ENCODE assay signal across 9 mouse cellular contexts in the genomic region with DNA sequence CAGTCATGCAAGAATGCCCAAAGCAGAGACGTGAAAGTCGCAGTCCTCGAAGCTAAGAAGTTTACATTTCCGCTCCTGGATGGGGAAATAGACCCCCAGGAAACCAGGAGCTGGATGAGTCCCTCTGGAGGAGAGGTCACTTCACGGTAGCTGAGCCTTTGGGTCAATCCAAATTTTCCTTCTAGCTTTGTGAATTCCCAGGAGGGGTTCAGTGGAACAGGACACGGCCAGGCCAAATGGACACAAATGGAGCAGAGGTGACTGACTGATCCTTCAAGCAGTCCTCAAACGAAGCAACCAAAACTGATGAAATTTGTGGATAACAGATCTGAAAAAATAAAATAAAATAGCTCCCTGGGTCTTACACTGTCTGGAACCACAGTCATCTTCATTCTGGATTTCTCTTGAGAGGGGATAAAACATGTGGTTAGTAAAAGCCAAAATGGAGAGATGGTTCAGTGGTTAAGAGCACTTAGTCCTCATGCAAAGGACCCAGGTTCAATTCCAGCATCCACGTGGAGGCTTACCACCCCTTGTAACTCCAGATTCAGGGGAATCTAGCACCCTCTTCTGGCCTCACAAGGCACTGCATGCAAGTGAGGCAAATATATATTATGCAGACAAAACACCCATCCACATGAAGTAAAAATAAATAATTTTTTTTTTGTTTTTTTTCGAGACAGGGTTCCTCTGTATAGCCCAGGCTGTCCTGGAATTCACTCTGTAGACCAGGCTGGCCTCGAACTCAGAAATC. TPM values are rescaled to one million over a fixed set of nuclear protein-coding genes. Genes with fewer than 3 reads are reported as not detected.
A peak's percentile ranks its signal among the peaks of the same experiment; 100 is the strongest.
DNase-seq lines count a peak whose midpoint lies in the region; ATAC-seq and TF ChIP-seq lines count a peak whose summit lies in the region.
"Had no signal": no experiment of that assay in that cellular context is flagged by ENCODE, and none has a peak within 500 bp of the region (broad histone marks: within the 10 kb centered on the region; RNA-seq: fewer than 3 reads in every experiment).

No protein-coding gene starts in this region.

- no peak overlapping the region for H3K9ac ChIP-seq in intestine, postnatal 0 days (ENCODE audit: low read depth, low read length)
- no peak overlapping the region for H3K9ac ChIP-seq in intestine, embryonic 16.5 days (ENCODE audit: low read depth, low read length)
- no peak overlapping the region for H3K9ac ChIP-seq in liver, postnatal 0 days (replicated peaks)
- no peak overlapping the region for H3K9ac ChIP-seq in forebrain, embryonic 16.5 days (replicated peaks; ENCODE audit: low read depth, low read length)

- ATAC-seq in intestine, postnatal 0 days, result no peak
- ATAC-seq in intestine, embryonic 16.5 days, result no peak
- ATAC-seq in liver, postnatal 0 days, result no peak
- ATAC-seq in forebrain, embryonic 16.5 days, result no peak

- no peak overlapping the region for H3K27ac ChIP-seq in intestine, postnatal 0 days (ENCODE audit: low read depth, low read length)
- H3K27ac ChIP-seq in intestine, embryonic 16.5 days (ENCODE audit: low read length), result no peak overlapping the region
- no peak overlapping the region for H3K27ac ChIP-seq in bone marrow, adult 2 months (ENCODE audit: control insufficient read depth, insufficient read depth, low read depth, low read length, poor library complexity)
- no peak overlapping the region for H3K27ac ChIP-seq in liver, postnatal 0 days (ENCODE audit: low read depth)
- no peak overlapping the region for H3K27ac ChIP-seq in forebrain, embryonic 16.5 days (ENCODE audit: low read length)

- DNase-seq in ES-CJ7 (ENCODE audit: low read depth, low spot score), result peak; percentile 82
- DNase-seq in liver, postnatal 0 days, result peak; percentile 65
- DNase-seq in splenic B cell, adult 2 months (ENCODE audit: low read depth, low spot score), result peak; percentile 71
- DNase-seq in layer of hippocampus, postnatal 36 days, result no peak

- TF ChIP-seq CTCF in intestine, postnatal 0 days (IDR thresholded peaks at IDR 0.05; ENCODE audit: low read depth), result peak; percentile 78
- peak; percentile 57 for TF ChIP-seq CTCF in bone marrow, adult 2 months (IDR thresholded peaks at IDR 0.05; ENCODE audit: control insufficient read depth, insufficient read depth, low read length)
- peak; percentile 84 for TF ChIP-seq CTCF in liver, postnatal 0 days (IDR thresholded peaks at IDR 0.05; ENCODE audit: low read depth)

- no peak overlapping the region for H3K4me3 ChIP-seq in intestine, postnatal 0 days (ENCODE audit: low read depth, low read length)
- no peak overlapping the region for H3K4me3 ChIP-seq in intestine, embryonic 16.5 days (ENCODE audit: low read length)
- no peak overlapping the region for H3K4me3 ChIP-seq in bone marrow, adult 2 months (replicated peaks; ENCODE audit: control insufficient read depth, low read depth, low read length)
- H3K4me3 ChIP-seq in liver, postnatal 0 days (ENCODE audit: low read depth, low read length), result no peak overlapping the region
- H3K4me3 ChIP-seq in forebrain, embryonic 16.5 days (replicated peaks; ENCODE audit: low read length), result no peak overlapping the region
- H3K4me3 ChIP-seq: erythroblast, embryonic 14.5 days had no signal

- no peak overlapping the region for H3K4me2 ChIP-seq in intestine, postnatal 0 days (replicated peaks; ENCODE audit: low read depth)
- H3K4me2 ChIP-seq in intestine, embryonic 16.5 days (ENCODE audit: low read depth, low read length), result no peak overlapping the region
- H3K4me2 ChIP-seq in liver, postnatal 0 days (ENCODE audit: low read depth, low read length), result no peak overlapping the region
- no peak overlapping the region for H3K4me2 ChIP-seq in forebrain, embryonic 16.5 days (ENCODE audit: low read length)

- whole genome bisulfite sequencing in intestine, postnatal 0 days, result 66% methylated on average over 10 of the region's 10 CpGs
- 66% methylated on average over 10 of the region's 10 CpGs for WGBS in intestine, embryonic 16.5 days
- WGBS in bone marrow, adult 2 months, result 70% methylated on average over 10 of the region's 10 CpGs
- 69% methylated on average over 10 of the region's 10 CpGs for WGBS in liver, postnatal 0 days (ENCODE audit: insufficient replicate concordance)
- 65% methylated on average over 10 of the region's 10 CpGs for WGBS in forebrain, embryonic 16.5 days

- H3K27me3 ChIP-seq in intestine, postnatal 0 days (replicated peaks; ENCODE audit: control insufficient read depth, insufficient read depth, low read length), result no peaks in the 10 kb centered on the region
- no peaks in the 10 kb centered on the region for H3K27me3 ChIP-seq in intestine, embryonic 16.5 days (replicated peaks; ENCODE audit: control insufficient read depth, insufficient read depth, low read length)
- H3K27me3 ChIP-seq in liver, postnatal 0 days (ENCODE audit: insufficient read depth, low read length), result no peaks in the 10 kb centered on the region
- H3K27me3 ChIP-seq in splenic B cell, adult 2 months (ENCODE audit: control insufficient read depth, insufficient read depth, low read length, poor library complexity, severe bottlenecking), result no peaks in the 10 kb centered on the region
- no peaks in the 10 kb centered on the region for H3K27me3 ChIP-seq in forebrain, embryonic 16.5 days (replicated peaks; ENCODE audit: control insufficient read depth, insufficient read depth, low read length)

- H3K4me1 ChIP-seq in intestine, postnatal 0 days (replicated peaks; ENCODE audit: control insufficient read depth, insufficient read depth, low read length), result no peaks in the 10 kb centered on the region
- H3K4me1 ChIP-seq in intestine, embryonic 16.5 days (ENCODE audit: control insufficient read depth, insufficient read depth, low read length), result no peaks in the 10 kb centered on the region
- H3K4me1 ChIP-seq in bone marrow, adult 2 months (ENCODE audit: control insufficient read depth, insufficient read depth, low read length), result no peaks in the 10 kb centered on the region
- peaks cover 8% of the 10 kb centered on the region for H3K4me1 ChIP-seq in liver, postnatal 0 days (ENCODE audit: insufficient read depth)
- H3K4me1 ChIP-seq in forebrain, embryonic 16.5 days (replicated peaks; ENCODE audit: control insufficient read depth, insufficient read depth, low read length), result no peaks in the 10 kb centered on the region

- no peaks in the 10 kb centered on the region for H3K9me3 ChIP-seq in intestine, postnatal 0 days (ENCODE audit: control insufficient read depth)
- no peaks in the 10 kb centered on the region for H3K9me3 ChIP-seq in intestine, embryonic 16.5 days (ENCODE audit: control insufficient read depth, low read length)
- no peaks in the 10 kb centered on the region for H3K9me3 ChIP-seq in liver, postnatal 0 days (ENCODE audit: low read length)
- no peaks in the 10 kb centered on the region for H3K9me3 ChIP-seq in forebrain, embryonic 16.5 days (ENCODE audit: control insufficient read depth, low read length)

- H3K36me3 ChIP-seq in intestine, postnatal 0 days (ENCODE audit: control insufficient read depth, insufficient read depth), result no peaks in the 10 kb centered on the region
- no peaks in the 10 kb centered on the region for H3K36me3 ChIP-seq in intestine, embryonic 16.5 days (ENCODE audit: control insufficient read depth, insufficient read depth, low read length)
- no peaks in the 10 kb centered on the region for H3K36me3 ChIP-seq in liver, postnatal 0 days (replicated peaks; ENCODE audit: insufficient read depth, low read length)
- H3K36me3 ChIP-seq in splenic B cell, adult 2 months (ENCODE audit: control insufficient read depth, insufficient read depth, low read length, poor library complexity, severe bottlenecking), result no peaks in the 10 kb centered on the region
- H3K36me3 ChIP-seq in forebrain, embryonic 16.5 days (ENCODE audit: control insufficient read depth, insufficient read depth), result no peaks in the 10 kb centered on the region

- TF ChIP-seq POLR2A in bone marrow, adult 2 months (IDR thresholded peaks at IDR 0.05; ENCODE audit: borderline replicate concordance, control insufficient read depth, low read depth, low read length), result no peak

- TF ChIP-seq EP300 in liver, postnatal 0 days (IDR thresholded peaks at IDR 0.05; ENCODE audit: low read depth), result no peak

RNA-seq across cellular contexts. Expression of gene Nicn1, which starts 11.4 kb away (rescaled TPM):
- 12.4 and 15.6 TPM in 2 replicates for polyA plus RNA-seq in intestine, postnatal 0 days (2015; fragmentation: Nextera tagmentation; extraction: Ambion mirVana)
- 24.6 and 29.1 TPM in 2 replicates for polyA plus RNA-seq in intestine, embryonic 16.5 days (2015; fragmentation: Nextera tagmentation; extraction: Ambion mirVana)
- polyA plus RNA-seq in bone marrow, adult 2 months (2011; ENCODE audit: insufficient read depth, insufficient read length, low replicate concordance, missing spikeins), result 2.3 TPM in 2 replicates
- polyA plus RNA-seq in liver, postnatal 0 days (2015; fragmentation: Nextera tagmentation; extraction: Ambion mirVana), result 7.7 and 9.5 TPM in 2 replicates
- 100 to 1,000 TPM in 1 of 2 experiments, 10 to 100 TPM in 1; 96.7 to 118 TPM for total RNA-seq in layer of hippocampus, postnatal 36 days (2021)
- polyA plus RNA-seq in forebrain, embryonic 16.5 days (2015; fragmentation: Nextera tagmentation; extraction: Ambion mirVana), result 139 and 158 TPM in 2 replicates
- polyA plus RNA-seq: erythroblast, embryonic 14.5 days had no signal

RNA-seq across cellular contexts. Expression of gene Dag1, which starts 15.1 kb away (rescaled TPM):
- 42.9 and 44.6 TPM in 2 replicates for polyA plus RNA-seq in intestine, postnatal 0 days (2015; fragmentation: Nextera tagmentation; extraction: Ambion mirVana)
- polyA plus RNA-seq in intestine, embryonic 16.5 days (2015; fragmentation: Nextera tagmentation; extraction: Ambion mirVana), result 67.9 and 76.8 TPM in 2 replicates
- polyA plus RNA-seq in bone marrow, adult 2 months (2011; ENCODE audit: insufficient read depth, insufficient read length, low replicate concordance, missing spikeins), result 2.6 and 2.7 TPM in 2 replicates
- 20.0 and 20.8 TPM in 2 replicates for polyA plus RNA-seq in liver, postnatal 0 days (2015; fragmentation: Nextera tagmentation; extraction: Ambion mirVana)
- 10 to 100 TPM; 77.8 to 82.4 TPM for total RNA-seq in layer of hippocampus, postnatal 36 days (2021)
- 56.3 and 57.9 TPM in 2 replicates for polyA plus RNA-seq in forebrain, embryonic 16.5 days (2015; fragmentation: Nextera tagmentation; extraction: Ambion mirVana)

RNA-seq across cellular contexts. Expression of gene Amt, which starts 17.8 kb away (rescaled TPM):
- polyA plus RNA-seq in intestine, postnatal 0 days (2015; fragmentation: Nextera tagmentation; extraction: Ambion mirVana), result 4.5 and 4.8 TPM in 2 replicates
- polyA plus RNA-seq in intestine, embryonic 16.5 days (2015; fragmentation: Nextera tagmentation; extraction: Ambion mirVana), result 15.5 TPM in 2 replicates
- polyA plus RNA-seq in bone marrow, adult 2 months (2011; ENCODE audit: insufficient read depth, insufficient read length, low replicate concordance, missing spikeins), result 1.7 and 15.2 TPM in 2 replicates
- 10.9 and 13.5 TPM in 2 replicates for polyA plus RNA-seq in liver, postnatal 0 days (2015; fragmentation: Nextera tagmentation; extraction: Ambion mirVana)
- total RNA-seq in layer of hippocampus, postnatal 36 days (2021), result 10 to 100 TPM; 34.9 to 36.2 TPM
- 22.3 and 23.8 TPM in 2 replicates for polyA plus RNA-seq in forebrain, embryonic 16.5 days (2015; fragmentation: Nextera tagmentation; extraction: Ambion mirVana)
- polyA plus RNA-seq: erythroblast, embryonic 14.5 days had no signal

RNA-seq across cellular contexts. Expression of gene Rhoa, which starts 27.1 kb away (rescaled TPM):
- 313 and 315 TPM in 2 replicates for polyA plus RNA-seq in intestine, postnatal 0 days (2015; fragmentation: Nextera tagmentation; extraction: Ambion mirVana)
- 425 and 427 TPM in 2 replicates for polyA plus RNA-seq in intestine, embryonic 16.5 days (2015; fragmentation: Nextera tagmentation; extraction: Ambion mirVana)
- polyA plus RNA-seq in bone marrow, adult 2 months (2011; ENCODE audit: insufficient read depth, insufficient read length, low replicate concordance, missing spikeins), result 138 and 223 TPM in 2 replicates
- 163 and 165 TPM in 2 replicates for polyA plus RNA-seq in liver, postnatal 0 days (2015; fragmentation: Nextera tagmentation; extraction: Ambion mirVana)
- total RNA-seq in layer of hippocampus, postnatal 36 days (2021), result 100 to 1,000 TPM; 169 to 173 TPM
- 282 and 351 TPM in 2 replicates for polyA plus RNA-seq in forebrain, embryonic 16.5 days (2015; fragmentation: Nextera tagmentation; extraction: Ambion mirVana)

RNA-seq across cellular contexts. Expression of gene Tcta, which starts 27.1 kb away (rescaled TPM):
- 48.6 and 50.4 TPM in 2 replicates for polyA plus RNA-seq in intestine, postnatal 0 days (2015; fragmentation: Nextera tagmentation; extraction: Ambion mirVana)
- 40.9 and 45.1 TPM in 2 replicates for polyA plus RNA-seq in intestine, embryonic 16.5 days (2015; fragmentation: Nextera tagmentation; extraction: Ambion mirVana)
- 5.6 and 13.2 TPM in 2 replicates for polyA plus RNA-seq in bone marrow, adult 2 months (2011; ENCODE audit: insufficient read depth, insufficient read length, low replicate concordance, missing spikeins)
- polyA plus RNA-seq in liver, postnatal 0 days (2015; fragmentation: Nextera tagmentation; extraction: Ambion mirVana), result 14.8 and 16.3 TPM in 2 replicates
- total RNA-seq in layer of hippocampus, postnatal 36 days (2021), result 10 to 100 TPM; 29.1 to 30.0 TPM
- 34.3 and 37.6 TPM in 2 replicates for polyA plus RNA-seq in forebrain, embryonic 16.5 days (2015; fragmentation: Nextera tagmentation; extraction: Ambion mirVana)

Comparison
In these comparisons a context has a peak if more than half of its experiments do, and no peak if none do; other contexts are left out.
1. DNase-seq: peak in ES-CJ7 (single experiment), liver, postnatal 0 days (single experiment) and splenic B cell, adult 2 months (single experiment); none in layer of hippocampus, postnatal 36 days (0 of 2).
2. Peak in every context shown above with its lines, with median percentiles within 50 percentile points of each other: CTCF ChIP-seq.